Mouse (Mus musculus) left cerebral cortex, adult 11 months (tissue): ENCODE measurements around the gene Zfp771.

Experiments
- DNase-seq: peaks from one replicate; pipeline ENCODE4 v3.0.0; 2022; ENCODE audit warnings: low spot score

Zfp771 gene

GRCm38 (mm10) chr7:127243870-127244657 lies at the start of gene Zfp771:
Gene Zfp771, plus strand, starts transcription at chr7:127244274.
- peak; percentile 89 for DNase-seq

GRCm38 (mm10) chr7:127194633-127195029 lies 49.4 kb upstream of the Zfp771 start:
- no peak for DNase-seq

- peak; percentile 96 for DNase-seq
Observed at GRCm38 (mm10) chr7:127195544-127196295, 48.4 kb upstream of the Zfp771 start, which contains the start of gene Cd2bp2. Gene Cd2bp2, minus strand, starts transcription at chr7:127196050.

- no peak for DNase-seq
Observed at GRCm38 (mm10) chr7:127196484-127196883, 47.6 kb upstream of the Zfp771 start.

GRCm38 (mm10) chr7:127206606-127207005 lies 37.5 kb upstream of the Zfp771 start:
- DNase-seq: no peak

- no peak for DNase-seq
Observed at GRCm38 (mm10) chr7:127207374-127208294, 36.4 kb upstream of the Zfp771 start.

- no peak for DNase-seq
Observed at GRCm38 (mm10) chr7:127208295-127208552, 35.9 kb upstream of the Zfp771 start, which contains the start of gene Tbc1d10b. Gene Tbc1d10b, minus strand, starts transcription at chr7:127208468.

- DNase-seq: peak; percentile 98
Observed at GRCm38 (mm10) chr7:127208553-127209438, 35.3 kb upstream of the Zfp771 start, which contains the start of gene Mylpf. Gene Mylpf, plus strand, starts transcription at chr7:127208890.

- no peak for DNase-seq
Observed at GRCm38 (mm10) chr7:127209851-127210250, 34.2 kb upstream of the Zfp771 start.

GRCm38 (mm10) chr7:127210266-127210665 lies 33.8 kb upstream of the Zfp771 start:
- DNase-seq: no peak

GRCm38 (mm10) chr7:127211014-127211745 lies 32.9 kb upstream of the Zfp771 start:
- DNase-seq: no peak

GRCm38 (mm10) chr7:127212432-127213250 lies 31.4 kb upstream of the Zfp771 start:
- no peak for DNase-seq

GRCm38 (mm10) chr7:127213485-127213884 lies 30.6 kb upstream of the Zfp771 start:
- no peak for DNase-seq

- DNase-seq: no peak
Observed at GRCm38 (mm10) chr7:127213930-127214329, 30.1 kb upstream of the Zfp771 start.

GRCm38 (mm10) chr7:127214521-127214920 lies 29.6 kb upstream of the Zfp771 start:
- DNase-seq: no peak

GRCm38 (mm10) chr7:127214981-127215871 lies 28.8 kb upstream of the Zfp771 start:
- DNase-seq: no peak

GRCm38 (mm10) chr7:127216307-127216706 lies 27.8 kb upstream of the Zfp771 start:
- DNase-seq: no peak

GRCm38 (mm10) chr7:127217475-127217874 lies 26.6 kb upstream of the Zfp771 start:
- DNase-seq: no peak
